In genomic region chr2:93215790-93216189, GRCm38 (mm10) we compare ENCODE assay signal across 25 mouse cellular contexts. TPM values are rescaled to one million over a fixed set of nuclear protein-coding genes. Genes with fewer than 3 reads are reported as not detected.
DNase-seq lines count a peak whose midpoint lies in the region; ATAC-seq lines count a peak whose summit lies in the region.
"Had no signal": no experiment of that assay in that cellular context is flagged by ENCODE, and none has a peak within 500 bp of the region (broad histone marks: within the 10 kb centered on the region; RNA-seq: fewer than 3 reads in every experiment).

No protein-coding gene starts in this region.

- peaks cover 82% of the 10 kb centered on the region for H3K36me3 ChIP-seq in hindbrain, embryonic 10.5 days
- no peaks in the 10 kb centered on the region for H3K36me3 ChIP-seq in hindbrain, embryonic 11.5 days (ENCODE audit: control insufficient read depth, insufficient read depth, low read length)
- H3K36me3 ChIP-seq: hindbrain, embryonic 15.5 days; stomach, embryonic 15.5 days had no signal

- peak overlapping the region; percentile 37; the same call in 1 of the 2 replicates for H3K27ac ChIP-seq in hindbrain, embryonic 10.5 days
- no peak overlapping the region for H3K27ac ChIP-seq in hindbrain, embryonic 11.5 days (ENCODE audit: low read depth, low read length)
- H3K27ac ChIP-seq: embryonic facial prominence, embryonic 13.5 days; heart, embryonic 13.5 days; limb, embryonic 10.5 days; stomach, embryonic 15.5 days had no signal

- WGBS in hindbrain, embryonic 10.5 days = 77% methylated on average over 10 of the region's 10 CpGs
- 75% methylated on average over 10 of the region's 10 CpGs for WGBS in hindbrain, embryonic 11.5 days

- H3K9ac ChIP-seq in hindbrain, embryonic 11.5 days (ENCODE audit: low read depth, low read length) = no peak overlapping the region
- H3K9ac ChIP-seq: embryonic facial prominence, embryonic 13.5 days; forebrain, postnatal 0 days; heart, embryonic 13.5 days; hindbrain, embryonic 15.5 days; stomach, embryonic 15.5 days had no signal

- H3K27me3 ChIP-seq in hindbrain, embryonic 10.5 days (ENCODE audit: insufficient read depth, poor library complexity, severe bottlenecking) = peaks cover 43% of the 10 kb centered on the region
- H3K27me3 ChIP-seq in hindbrain, embryonic 11.5 days (ENCODE audit: control insufficient read depth, insufficient read depth, low read length) = no peaks in the 10 kb centered on the region
- H3K27me3 ChIP-seq: embryonic facial prominence, embryonic 13.5 days; heart, embryonic 13.5 days; hindbrain, embryonic 15.5 days; Patski; stomach, embryonic 15.5 days had no signal

- no peak overlapping the region for H3K4me3 ChIP-seq in hindbrain, embryonic 10.5 days
- H3K4me3 ChIP-seq in hindbrain, embryonic 11.5 days (ENCODE audit: low read depth, low read length) = no peak overlapping the region
- H3K4me3 ChIP-seq: embryonic facial prominence, embryonic 13.5 days; heart, embryonic 13.5 days; hindbrain, embryonic 15.5 days; limb, embryonic 10.5 days; stomach, embryonic 15.5 days had no signal

- no peaks in the 10 kb centered on the region for H3K9me3 ChIP-seq in hindbrain, embryonic 10.5 days
- no peaks in the 10 kb centered on the region for H3K9me3 ChIP-seq in hindbrain, embryonic 11.5 days (ENCODE audit: control insufficient read depth, low read length)
- H3K9me3 ChIP-seq: embryonic facial prominence, embryonic 13.5 days; heart, embryonic 13.5 days; hindbrain, embryonic 15.5 days; limb, embryonic 10.5 days; stomach, embryonic 15.5 days had no signal

- ATAC-seq in hindbrain, embryonic 11.5 days (ENCODE audit: low FRiP score) = no peak
- ATAC-seq in activated CD4-positive, CD25-positive, alpha-beta regulatory T cell, adult 4 months = no peak
- ATAC-seq: forebrain, postnatal 0 days; Patski had no signal

- H3K4me2 ChIP-seq in hindbrain, embryonic 11.5 days (replicated peaks; ENCODE audit: low read depth, low read length) = no peak overlapping the region
- H3K4me2 ChIP-seq: embryonic facial prominence, embryonic 13.5 days; heart, embryonic 13.5 days; hindbrain, embryonic 15.5 days; midbrain, embryonic 11.5 days; stomach, embryonic 15.5 days had no signal

- peaks cover 50% of the 10 kb centered on the region for H3K4me1 ChIP-seq in hindbrain, embryonic 10.5 days (replicated peaks)
- H3K4me1 ChIP-seq in hindbrain, embryonic 11.5 days (replicated peaks; ENCODE audit: control insufficient read depth, insufficient read depth, low read length) = peaks cover 5% of the 10 kb centered on the region; the same call in 1 of the 2 replicates

- DNase-seq in hindbrain, embryonic 10.5 days (ENCODE audit: low spot score) = no peak
- DNase-seq in hindbrain, embryonic 11.5 days (ENCODE audit: low spot score) = no peak
- DNase-seq in brain, adult 2 months (ENCODE audit: low read depth, low spot score) = peak; percentile 95
- DNase-seq in cerebellum, adult 18-20 months = peak; percentile 87 to 93
- DNase-seq in cerebellum, postnatal 14 days = peak; percentile 43 to 74
- DNase-seq in liver = no peak
- no peak for DNase-seq in kidney, postnatal 10 days
- DNase-seq: adrenal gland, adult 2 months; forebrain, postnatal 0 days; gastrocnemius, postnatal 25 days; heart, adult 18-20 months; heart, postnatal 14 days; kidney, adult 9 months; kidney, postnatal 4 days; lung, adult 18-20 months; lung, postnatal 14 days; thymus, postnatal 25 days had no signal

RNA-seq across cellular contexts. Expression of gene Trp53i11, which starts 28.4 kb away (rescaled TPM):
- 202 and 281 TPM in 2 replicates for polyA plus RNA-seq in hindbrain, embryonic 10.5 days (2016; fragmentation: Nextera tagmentation; extraction: Ambion mirVana)
- 204 and 221 TPM in 2 replicates for polyA plus RNA-seq in hindbrain, embryonic 11.5 days (2014; fragmentation: Nextera tagmentation; extraction: Ambion mirVana)
- 10 to 100 TPM; 70.9 to 73.5 TPM for polyA plus RNA-seq in activated CD4-positive, CD25-positive, alpha-beta regulatory T cell, adult 4 months (2017; shearing (Covaris generic))

Comparison
In these comparisons a context has a peak if more than half of its experiments do, and no peak if none do; other contexts are left out.
1. DNase-seq: peak in brain, adult 2 months (single experiment), cerebellum, adult 18-20 months (2 of 2) and cerebellum, postnatal 14 days (2 of 2); none in hindbrain, embryonic 10.5 days (single experiment), hindbrain, embryonic 11.5 days (single experiment), liver (single experiment) and kidney, postnatal 10 days (single experiment).